20 mouse cellular contexts compared by ENCODE assay signal in the genomic region with DNA sequence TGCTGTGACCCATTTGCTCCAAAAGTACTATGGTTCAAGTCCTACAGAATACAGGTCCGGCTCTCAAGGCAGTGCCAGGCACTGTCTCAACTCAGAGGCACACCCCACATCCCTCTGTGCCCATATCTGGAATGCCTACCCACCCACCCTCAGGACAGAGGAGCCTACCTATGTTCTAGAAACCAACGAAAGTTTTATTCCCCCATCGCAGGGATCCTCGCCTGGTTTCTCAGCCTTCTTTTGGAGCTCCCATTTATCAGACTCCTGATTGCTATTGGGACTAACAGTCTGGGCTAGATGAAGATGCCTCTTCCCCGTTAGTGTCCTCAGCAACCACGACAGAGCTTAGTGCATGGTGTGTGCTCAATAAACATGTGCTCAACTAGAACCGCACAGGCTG.
"Had no signal": no experiment of that assay in that cellular context is flagged by ENCODE, and none has a peak within 500 bp of the region (broad histone marks: within the 10 kb centered on the region; RNA-seq: fewer than 3 reads in every experiment).

No protein-coding gene starts in this region.

- H3K27ac ChIP-seq: liver, embryonic 14.5 days; midbrain, embryonic 10.5 days; neural tube, embryonic 13.5 days; neural tube, embryonic 15.5 days had no signal

- H3K36me3 ChIP-seq: midbrain, embryonic 10.5 days; midbrain, embryonic 12.5 days; neural tube, embryonic 13.5 days; neural tube, embryonic 15.5 days had no signal

- ATAC-seq: midbrain, embryonic 16.5 days had no signal

- DNase-seq: lung, adult 18-20 months; lung, embryonic 14.5 days; lung, postnatal 10 days; lung, postnatal 4 days; midbrain, embryonic 14.5 days; retina, postnatal 1 day; right cerebral cortex, adult 18-20 months; right cerebral cortex, postnatal 25 days; right cerebral cortex, postnatal 4 days; spleen, adult 18-20 months; thymus, adult 18-20 months; thymus, postnatal 14 days; thymus, postnatal 36 days had no signal

- H3K4me2 ChIP-seq: lung, embryonic 14.5 days; midbrain, embryonic 12.5 days; neural tube, embryonic 13.5 days; neural tube, embryonic 15.5 days had no signal

- H3K9ac ChIP-seq: liver, embryonic 14.5 days; lung, embryonic 14.5 days; midbrain, embryonic 12.5 days; neural tube, embryonic 13.5 days; neural tube, embryonic 15.5 days had no signal

- H3K4me3 ChIP-seq: midbrain, embryonic 10.5 days; midbrain, embryonic 12.5 days; myocyte; neural tube, embryonic 13.5 days; neural tube, embryonic 15.5 days had no signal

- H3K27me3 ChIP-seq: neural tube, embryonic 15.5 days had no signal

- H3K9me3 ChIP-seq: midbrain, embryonic 10.5 days; midbrain, embryonic 12.5 days; neural tube, embryonic 13.5 days; neural tube, embryonic 15.5 days had no signal
